Mouse (Mus musculus) bone marrow, adult 2 months (tissue): Measurements from ENCODE around the gene Rps15.

Source experiments
- CTCF ChIP-seq: fragments of 200-500 bp; IDR thresholded peaks from 2 replicates; pipeline ENCODE4 v1.5.1; 2011; ENCODE audit warnings: low read length, control low read depth; ENCODE audit not compliant: control insufficient read depth, insufficient read depth
- POLR2A ChIP-seq: fragments of 200-500 bp; IDR thresholded peaks from 2 replicates; pipeline ENCODE4 v1.6.1; 2011; ENCODE audit warnings: low read depth, mild to moderate bottlenecking, control low read depth, low read length, borderline replicate concordance; ENCODE audit not compliant: control insufficient read depth

DNA sequence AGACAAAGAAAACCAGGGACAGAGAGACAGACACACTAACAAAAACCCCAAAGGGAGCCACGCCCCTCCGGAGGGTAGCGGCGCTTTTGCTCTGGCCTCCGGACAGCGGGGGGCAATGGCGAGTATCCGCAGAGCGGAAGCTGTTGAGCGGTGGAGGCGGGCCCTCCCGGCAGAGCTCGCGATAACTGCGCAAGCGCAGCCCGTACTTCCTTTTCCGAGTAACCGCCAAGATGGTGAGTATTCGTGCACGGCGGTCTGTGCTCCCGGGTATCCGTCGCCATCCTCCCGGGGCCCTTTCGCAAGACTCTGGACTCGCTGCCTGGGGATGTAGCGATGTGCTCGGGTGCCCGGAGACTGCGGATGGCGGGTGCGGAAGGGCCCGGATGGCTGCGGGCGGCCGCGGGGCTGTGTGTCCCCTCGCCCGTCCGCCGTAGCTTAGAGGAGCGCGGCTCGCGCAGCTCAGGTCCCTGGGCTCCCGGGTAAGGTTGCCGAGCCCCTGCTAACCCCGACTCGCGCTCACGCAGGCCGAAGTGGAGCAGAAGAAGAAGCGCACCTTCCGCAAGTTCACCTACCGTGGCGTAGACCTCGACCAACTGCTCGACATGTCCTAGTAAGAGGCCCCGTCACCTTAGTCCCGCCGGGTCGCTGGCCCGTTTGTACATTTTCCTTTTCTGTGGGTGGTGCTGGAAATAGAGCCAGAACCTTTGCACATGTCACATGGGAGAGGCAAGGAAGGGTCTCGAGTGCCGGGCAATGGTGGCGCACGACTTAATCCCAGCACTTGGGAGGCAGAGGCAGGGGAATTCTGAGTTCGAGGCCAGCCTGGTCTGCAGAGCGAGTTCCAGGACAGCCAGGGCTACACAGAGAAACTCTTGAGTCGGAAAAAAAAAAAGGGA is at the start of gene Rps15:
- TF ChIP-seq POLR2A (peak; percentile 96), CTCF (peak; percentile 48; the same call in 1 of the 2 replicates)
